Mouse (Mus musculus) gonadal fat pad, adult 2 months (tissue): Measurements from ENCODE around the gene Mt2. TPM values are rescaled to one million over a fixed set of nuclear protein-coding genes. Genes with fewer than 3 reads are reported as not detected.

Experiments
- DNase-seq: peaks from one replicate; pipeline ENCODE4 v3.0.0-alpha.2; 2012; ENCODE audit warnings: low read depth
- polyA plus RNA-seq: library from polyadenylated mRNA; depleted of rRNA; stranded (reverse); fragments of >200 nt; gene quantifications from 2 replicates; pipeline ENCODE4 v1.2.3, GENCODE M21; 2012

Gene Mt2
- polyA plus RNA-seq, 1 experiment: 147 TPM

DNA sequence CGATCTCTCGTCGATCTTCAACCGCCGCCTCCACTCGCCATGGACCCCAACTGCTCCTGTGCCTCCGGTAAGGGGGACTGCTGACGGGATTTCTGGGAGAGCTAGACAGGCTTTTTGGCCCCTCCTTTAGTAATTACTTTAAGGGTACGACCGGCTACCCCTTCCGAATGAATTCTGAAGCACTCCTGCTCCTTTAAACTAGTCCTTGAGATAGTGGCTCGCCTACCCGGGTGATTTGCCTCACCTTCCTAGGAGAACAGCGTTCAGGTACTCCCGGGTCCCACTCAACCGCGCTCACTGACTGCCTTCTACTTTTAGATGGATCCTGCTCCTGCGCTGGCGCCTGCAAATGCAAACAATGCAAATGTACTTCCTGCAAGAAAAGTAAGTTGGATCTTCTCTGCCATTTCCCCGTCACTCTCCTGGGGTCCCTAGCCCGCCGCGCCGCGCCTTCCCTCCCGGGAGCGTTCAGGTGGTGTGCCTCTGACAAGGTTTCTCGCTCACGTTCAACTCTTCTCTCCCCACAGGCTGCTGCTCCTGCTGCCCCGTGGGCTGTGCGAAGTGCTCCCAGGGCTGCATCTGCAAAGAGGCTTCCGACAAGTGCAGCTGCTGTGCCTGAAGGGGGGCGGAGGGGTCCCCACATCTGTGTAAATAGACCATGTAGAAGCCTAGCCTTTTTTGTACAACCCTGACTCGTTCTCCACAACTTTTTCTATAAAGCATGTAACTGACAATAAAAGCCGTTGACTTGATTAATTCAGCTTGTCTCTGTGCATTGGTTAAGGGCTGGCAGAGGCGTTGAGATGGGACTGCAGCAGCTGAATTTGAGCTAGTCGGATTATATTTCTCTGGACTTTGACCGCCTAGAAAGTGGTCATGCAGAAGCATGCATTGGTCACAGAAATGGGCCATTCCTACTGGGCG, 607 bp downstream of the Mt2 start:
- no peak for DNase-seq

DNA sequence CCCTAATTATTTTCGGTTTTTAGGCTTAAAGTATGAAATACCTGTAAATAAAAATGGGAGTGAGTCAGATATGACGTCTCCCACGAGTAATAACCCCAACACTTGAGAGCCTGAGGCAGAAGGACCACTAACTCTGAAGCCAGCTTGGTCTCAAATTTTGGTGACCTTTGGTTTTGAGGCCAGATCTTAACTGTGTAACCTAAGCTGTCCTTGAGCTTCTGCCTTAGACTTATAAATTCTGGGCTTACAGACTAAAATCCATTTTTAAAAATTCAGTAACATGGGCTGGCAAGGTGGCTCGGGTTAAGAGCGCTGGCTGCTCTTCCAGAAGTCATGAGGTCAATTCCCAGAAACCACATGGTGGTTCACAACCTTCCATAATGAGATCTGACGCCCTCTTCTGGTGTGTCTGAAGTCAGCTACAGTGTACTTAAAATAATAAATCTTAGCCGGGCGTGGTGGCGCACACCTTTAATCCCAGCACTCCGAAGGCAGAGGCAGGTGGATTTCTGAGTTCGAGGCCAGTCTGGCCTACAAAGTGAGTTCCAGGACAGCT, 1.5 kb downstream of the Mt2 start:
- no peak for DNase-seq

DNA sequence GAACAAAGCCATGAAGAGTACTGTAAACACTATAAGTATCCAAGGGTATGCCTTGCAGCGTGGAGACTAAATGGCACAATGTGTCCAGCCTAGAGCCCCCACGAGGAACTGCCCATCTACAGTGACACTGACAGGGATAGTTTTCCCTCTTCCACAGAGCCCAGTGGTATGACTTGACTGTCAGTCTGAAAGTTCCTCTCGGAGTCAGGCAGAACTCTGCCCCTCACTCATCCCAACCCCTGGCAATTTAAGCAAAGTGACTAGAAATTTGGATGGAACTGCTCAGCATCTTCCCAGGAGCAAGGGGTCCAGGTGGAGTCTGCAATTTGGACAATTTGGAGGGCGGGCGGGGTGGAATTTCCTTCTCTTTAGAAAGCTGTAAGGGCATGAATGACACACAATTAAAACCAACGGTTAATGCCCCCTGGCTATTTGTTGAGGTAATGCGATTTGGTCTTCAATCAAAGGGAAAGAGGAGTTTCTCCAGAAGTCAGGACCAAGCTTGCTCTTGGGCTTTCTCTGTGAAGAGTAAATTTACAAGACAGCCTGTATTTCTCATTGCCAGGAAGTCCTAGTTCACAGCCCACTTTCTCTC, 2.3 kb downstream of the Mt2 start:
- no peak for DNase-seq

DNA sequence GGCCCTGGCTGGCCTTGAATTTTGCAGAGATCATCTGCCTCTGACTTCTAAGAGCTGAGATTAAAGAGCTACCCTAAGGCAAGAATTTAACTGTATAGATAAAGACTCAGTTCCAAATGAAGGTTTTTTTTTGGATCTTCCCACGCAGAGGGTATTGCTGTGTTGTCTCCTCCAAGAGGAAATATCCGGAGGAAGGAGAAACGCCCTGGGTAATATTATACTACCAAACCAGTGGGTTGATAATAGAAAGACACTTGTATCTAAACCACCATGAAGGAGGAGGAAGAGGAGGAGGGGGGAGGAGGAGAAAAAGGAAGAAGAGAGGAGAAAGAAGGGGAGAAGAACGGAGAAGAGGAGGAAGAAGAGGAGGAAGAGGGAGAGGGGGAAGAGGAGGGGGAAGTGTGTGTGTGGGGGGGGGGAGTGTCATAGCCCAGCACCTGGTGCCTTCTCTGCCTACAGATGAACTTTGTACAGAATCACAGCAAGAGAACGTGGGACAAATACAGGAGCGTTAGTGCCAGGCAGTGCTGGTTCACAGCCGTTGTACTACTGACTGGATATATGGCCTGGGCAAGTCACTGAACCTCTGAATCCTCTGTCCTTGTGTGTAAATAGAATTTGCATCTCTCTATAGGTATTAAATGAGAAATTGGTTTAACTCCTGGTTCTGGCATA, 5.4 kb downstream of the Mt2 start:
- no peak for DNase-seq

DNA sequence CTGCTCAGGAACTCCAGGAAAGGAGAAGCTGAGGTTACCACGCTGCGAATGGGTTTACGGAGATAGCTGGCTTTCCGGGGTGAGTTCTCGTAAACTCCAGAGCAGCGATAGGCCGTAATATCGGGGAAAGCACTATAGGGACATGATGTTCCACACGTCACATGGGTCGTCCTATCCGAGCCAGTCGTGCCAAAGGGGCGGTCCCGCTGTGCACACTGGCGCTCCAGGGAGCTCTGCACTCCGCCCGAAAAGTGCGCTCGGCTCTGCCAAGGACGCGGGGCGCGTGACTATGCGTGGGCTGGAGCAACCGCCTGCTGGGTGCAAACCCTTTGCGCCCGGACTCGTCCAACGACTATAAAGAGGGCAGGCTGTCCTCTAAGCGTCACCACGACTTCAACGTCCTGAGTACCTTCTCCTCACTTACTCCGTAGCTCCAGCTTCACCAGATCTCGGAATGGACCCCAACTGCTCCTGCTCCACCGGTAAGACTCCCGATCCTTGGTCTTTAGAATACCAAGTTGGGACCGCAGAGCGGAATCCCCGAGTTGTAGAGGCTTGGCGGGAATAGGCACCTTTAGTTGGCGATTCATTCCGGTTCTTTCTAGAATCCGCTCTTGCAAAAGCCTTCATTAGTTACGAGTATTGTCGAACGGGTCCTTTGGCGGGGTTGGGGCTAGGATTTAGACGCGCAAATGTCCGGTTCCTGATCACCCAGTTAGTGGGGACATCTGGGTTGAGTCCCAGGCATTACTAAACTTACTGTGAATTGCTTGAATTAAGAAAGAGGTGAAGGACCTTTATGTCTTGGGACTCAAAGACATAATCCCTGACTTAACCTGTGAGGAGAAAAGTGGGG, 6.6 kb downstream of the Mt2 start, which contains the start of gene Mt1:
Gene Mt1 (plus strand): TSS at position 226 of the 856 bp plus-strand sequence.
- DNase-seq: peak; percentile 78

DNA sequence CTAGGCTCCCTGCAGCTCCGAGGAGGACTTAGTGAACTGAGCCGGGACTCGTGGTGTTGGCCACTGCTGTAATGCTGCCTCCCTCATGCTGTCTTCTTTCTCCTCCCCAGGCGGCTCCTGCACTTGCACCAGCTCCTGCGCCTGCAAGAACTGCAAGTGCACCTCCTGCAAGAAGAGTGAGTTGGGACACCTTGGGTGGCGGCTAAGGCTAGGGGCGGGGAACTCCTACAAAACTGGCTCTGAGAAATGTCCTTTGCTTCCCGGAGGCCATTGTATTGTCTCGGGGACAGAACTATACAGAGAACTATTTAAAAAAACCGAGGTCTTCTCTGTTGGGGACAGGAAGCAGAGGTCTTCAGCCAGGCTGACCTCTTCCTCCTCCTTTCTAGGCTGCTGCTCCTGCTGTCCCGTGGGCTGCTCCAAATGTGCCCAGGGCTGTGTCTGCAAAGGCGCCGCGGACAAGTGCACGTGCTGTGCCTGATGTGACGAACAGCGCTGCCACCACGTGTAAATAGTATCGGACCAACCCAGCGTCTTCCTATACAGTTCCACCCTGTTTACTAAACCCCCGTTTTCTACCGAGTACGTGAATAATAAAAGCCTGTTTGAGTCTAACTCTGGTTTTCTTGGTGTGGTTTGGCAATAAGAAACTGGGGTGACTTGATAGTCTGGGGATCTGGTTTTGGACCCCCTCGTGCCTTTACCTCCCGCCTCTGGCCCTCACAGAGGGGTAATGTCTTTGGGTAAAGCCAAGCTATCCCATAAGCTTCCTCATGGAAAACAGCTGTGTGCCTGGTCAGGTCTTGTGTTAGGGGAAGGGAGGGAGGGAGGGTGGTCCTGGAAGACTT, 7.5 kb downstream of the Mt2 start:
- no peak for DNase-seq

DNA sequence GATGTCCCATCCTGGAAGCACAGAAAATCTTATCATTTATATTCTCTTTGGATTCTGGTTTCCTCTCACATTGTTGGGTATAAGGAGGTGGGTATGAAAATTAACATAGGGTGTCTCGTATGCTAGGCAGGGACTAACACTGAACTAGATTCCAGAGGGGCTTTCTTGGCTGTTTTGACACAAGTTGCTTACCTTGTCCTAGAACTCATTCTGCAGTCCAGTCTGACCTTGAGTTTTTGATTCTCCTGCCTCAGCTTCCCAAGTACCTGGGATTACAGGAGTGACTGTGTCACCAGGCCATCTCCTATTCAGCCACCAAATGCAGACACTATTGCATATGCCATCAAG, 8.1 kb downstream of the Mt2 start:
- DNase-seq: no peak

DNA sequence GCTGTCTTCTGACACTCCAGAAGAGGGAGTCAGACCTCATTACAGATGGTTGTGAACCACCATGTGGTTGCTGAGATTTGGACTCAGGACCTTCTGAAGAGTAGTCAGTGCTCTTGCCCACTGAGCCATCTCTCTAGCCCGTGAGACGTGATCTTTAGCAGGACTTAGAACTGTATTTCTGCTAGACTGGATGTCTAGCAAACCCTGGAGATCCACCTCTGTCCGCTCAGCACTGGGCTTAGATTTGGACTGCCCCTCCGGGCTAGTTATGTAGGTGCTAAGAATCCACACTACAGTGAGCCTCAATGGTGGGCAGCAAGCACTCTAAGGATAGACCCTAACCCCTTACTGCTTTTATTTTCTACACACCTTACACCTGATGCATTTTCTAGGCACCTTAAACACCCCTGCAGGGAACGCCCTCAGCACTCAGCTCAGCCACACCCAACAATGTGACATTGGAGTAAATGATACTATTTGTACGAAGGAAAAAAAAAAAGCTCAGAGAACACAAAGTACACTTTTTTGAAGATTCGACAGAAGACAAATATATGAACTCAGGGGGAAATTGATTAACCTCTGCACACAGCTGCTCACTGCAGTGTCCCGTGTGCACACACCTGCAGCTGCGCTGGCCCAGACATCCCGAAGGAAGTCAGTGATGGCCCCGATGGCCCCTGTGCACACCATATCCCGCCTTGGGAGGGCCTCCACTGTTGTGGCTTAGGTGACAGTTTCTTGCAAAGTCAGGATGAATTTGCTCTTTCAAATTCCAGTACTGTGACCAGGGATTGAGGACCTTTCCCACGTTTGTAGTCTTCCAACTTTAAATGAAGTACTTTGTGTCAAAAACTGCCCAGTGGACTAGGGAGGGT, 9.8 kb downstream of the Mt2 start:
- no peak for DNase-seq

DNA sequence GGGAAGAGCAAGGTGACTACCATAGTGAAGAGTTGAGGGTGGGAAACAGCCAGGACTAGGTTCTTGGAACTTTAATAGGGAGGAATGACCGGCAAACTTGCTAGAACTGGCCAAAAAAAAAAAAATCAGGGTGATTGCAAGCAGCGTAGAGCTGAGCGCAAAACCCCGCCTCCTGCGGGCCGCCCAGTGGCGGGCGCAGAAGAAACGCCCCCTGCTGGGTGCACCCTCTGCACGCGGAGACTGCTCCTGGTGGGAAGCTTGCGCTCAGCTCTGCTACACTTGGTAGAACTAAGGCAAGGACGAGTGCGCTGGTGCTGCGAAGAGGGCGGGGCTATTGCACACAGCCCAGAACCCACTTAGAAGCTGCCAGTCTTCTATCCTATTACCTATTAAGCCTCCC, 10.7 kb downstream of the Mt2 start:
- DNase-seq: no peak

DNA sequence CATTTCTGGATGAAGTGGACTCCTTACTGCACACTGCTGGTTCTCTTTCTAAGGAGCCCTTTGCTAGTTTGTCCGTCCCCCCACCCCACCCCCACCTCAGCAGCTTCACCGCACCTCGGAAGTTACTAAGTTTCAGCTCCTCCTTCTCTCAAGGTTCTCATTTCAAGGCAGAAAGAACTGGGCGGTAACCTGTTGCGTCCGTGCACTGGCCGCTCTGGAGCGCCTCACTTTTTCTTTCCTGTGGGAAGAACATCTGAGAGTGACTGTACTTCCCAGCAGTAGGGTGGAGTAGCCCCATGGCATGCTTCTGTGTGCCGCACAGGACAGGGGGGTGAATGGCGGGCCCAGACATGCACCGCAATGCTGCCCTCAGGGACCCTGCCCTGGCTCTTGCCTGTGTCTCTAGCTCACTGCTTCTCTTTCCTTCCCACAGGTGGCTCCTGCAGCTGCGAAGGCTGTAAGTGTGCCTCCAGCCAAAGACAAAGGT, 11.9 kb downstream of the Mt2 start:
- no peak for DNase-seq

DNA sequence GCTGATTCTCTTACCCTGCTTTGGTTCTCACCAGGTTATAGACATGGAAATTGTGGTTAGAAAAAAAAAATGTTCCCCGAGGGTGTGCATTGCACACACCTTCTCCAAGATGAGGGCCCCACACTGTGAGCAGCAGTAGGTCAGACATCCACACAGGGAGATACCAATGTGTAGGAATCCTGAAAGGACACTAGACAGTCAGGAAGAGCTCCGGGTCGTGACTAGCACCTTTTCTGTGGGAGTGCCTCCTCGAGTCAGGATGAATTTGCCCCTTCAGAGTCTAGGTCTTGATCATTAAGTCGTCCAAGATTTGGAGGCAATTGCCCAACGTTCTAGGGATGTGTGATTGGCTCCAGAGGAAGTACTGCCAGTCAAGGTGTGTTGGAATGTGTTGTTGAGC, 13.3 kb downstream of the Mt2 start:
- no peak for DNase-seq

DNA sequence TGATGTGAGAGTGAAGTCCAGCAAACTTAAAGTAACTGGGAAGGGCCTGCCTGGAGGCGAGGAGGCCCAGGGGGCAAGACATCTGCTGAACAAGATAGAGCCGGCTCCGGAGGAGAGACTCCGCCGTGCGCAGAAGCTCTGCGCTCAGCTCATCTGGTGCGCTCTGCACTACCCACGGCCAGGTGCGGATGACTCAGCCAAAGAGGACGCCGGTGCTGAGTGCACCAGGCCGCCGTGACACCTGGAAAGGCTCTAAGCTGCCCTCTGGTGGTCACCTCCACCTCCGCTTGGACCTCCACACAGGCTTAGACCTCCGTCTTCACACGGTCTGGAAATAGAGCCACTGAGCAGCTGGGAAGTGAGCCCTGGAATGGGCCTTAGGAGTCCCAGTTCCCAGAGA, 14.1 kb downstream of the Mt2 start:
- DNase-seq: no peak

DNA sequence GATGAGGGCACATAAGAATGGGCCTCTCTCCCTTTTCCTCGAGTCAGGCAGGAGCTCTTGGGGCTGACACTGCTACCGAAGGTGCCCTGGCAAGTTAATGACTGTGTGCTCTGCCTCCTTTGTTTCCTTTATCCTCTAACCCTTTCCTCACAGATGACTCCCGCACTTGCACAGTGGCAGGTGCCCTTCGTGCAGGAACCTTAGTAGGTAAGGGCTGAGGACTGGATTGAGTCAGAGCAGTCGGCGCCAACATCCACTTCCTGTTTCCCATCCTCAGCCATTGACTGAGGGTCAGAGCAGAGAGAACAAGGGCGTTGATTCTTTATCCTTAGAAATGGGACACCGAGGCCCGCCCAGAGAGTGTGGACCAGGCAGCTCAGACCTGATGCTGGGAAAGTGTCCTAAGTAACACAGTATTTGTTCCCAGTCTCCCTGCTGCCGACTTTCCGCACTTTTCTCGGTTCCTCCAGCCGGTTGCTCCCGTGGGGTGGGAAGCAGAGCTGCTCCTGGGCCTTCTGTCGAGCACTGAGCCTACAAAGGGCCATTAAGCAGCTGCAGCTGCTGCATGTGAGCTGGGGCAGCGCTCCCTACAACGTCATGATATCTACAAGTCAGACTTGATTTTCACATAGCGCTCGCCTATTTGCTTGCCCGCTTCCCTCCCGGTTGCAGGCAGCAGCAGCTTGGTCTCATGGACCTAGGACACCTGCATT, 15.0 kb downstream of the Mt2 start:
- DNase-seq: no peak

DNA sequence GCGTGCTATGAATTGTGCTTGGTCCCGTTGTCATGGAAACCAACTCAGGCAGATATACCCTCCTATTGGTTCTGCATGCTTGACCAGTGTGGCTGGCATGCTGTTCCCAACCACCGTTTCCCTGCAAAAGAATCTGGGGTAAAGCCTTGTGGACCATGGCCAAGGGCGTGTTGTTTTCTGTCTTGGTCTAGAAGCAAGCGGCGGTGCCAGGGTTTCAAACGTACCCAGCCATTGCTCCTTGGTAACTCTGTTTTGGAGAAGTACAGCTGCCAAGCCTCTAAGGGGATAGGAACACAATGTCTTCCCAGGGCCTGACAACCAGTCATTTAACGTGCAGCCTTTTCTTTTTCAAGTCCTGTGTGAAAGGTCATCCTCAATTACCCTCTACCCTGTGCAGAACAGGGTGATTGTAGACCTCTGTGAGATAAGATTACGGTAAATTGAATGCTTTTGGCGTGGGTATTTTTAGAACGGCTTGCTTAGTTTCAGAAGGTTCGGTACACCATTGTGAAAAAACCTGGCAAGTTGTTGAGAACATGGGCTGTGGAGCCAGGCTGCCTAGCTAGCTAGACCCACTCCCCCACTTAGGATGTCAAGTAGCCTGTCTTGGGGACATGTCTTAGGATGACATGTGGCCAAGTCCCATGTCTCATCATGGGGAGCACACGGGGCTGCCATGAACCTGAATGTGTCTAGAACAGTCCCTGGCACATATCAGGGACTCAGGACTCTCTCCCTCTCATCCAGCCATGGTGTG, 17.0 kb downstream of the Mt2 start:
- no peak for DNase-seq

DNA sequence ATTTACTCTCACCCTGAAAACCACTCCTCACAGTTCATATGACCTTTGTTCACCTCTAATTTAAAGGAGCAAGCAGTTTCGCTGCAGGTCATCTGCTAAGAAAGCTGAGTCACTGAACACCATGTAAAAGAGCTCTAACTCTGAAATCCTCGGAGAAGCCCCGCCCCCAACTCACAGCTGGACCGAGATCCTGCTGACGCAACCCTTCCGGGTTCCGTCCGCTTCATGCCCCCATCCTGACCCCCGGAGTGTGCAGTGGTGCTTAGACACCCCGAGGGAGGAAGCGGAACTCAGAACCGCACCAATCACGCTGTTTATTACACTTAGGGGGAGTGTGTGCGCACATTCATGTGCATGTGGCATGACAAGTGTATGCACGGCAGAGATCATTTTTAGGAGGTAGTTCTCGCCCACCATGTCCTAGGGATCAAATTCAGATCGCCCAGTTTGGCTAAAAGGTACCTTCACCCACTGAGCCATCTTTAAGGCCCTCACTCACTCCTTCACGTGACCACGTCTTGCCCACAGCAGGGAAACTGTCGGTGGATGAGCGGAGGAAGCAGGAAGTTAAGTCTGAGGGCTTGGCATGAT, 18.7 kb downstream of the Mt2 start:
- DNase-seq: no peak

DNA sequence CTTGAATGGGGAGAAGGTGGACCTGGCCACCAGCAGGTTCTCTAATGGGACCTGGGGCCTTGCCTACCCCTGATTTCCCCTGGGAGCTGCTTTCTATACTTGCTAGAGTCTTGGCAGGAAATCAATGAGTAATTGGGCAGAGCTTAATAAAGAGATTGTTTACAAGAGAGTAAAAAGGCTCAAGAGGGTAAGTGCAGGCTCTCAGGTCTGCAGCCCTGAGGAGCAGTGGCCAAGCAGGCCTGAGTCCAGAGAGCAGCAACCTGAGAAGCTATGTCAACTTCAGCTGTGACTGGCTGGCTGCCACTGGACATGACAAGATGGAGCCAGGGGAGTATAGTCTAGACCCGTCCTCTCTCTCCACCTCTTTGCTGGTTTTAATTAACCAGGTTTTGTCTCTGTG, 20.5 kb downstream of the Mt2 start:
- no peak for DNase-seq

DNA sequence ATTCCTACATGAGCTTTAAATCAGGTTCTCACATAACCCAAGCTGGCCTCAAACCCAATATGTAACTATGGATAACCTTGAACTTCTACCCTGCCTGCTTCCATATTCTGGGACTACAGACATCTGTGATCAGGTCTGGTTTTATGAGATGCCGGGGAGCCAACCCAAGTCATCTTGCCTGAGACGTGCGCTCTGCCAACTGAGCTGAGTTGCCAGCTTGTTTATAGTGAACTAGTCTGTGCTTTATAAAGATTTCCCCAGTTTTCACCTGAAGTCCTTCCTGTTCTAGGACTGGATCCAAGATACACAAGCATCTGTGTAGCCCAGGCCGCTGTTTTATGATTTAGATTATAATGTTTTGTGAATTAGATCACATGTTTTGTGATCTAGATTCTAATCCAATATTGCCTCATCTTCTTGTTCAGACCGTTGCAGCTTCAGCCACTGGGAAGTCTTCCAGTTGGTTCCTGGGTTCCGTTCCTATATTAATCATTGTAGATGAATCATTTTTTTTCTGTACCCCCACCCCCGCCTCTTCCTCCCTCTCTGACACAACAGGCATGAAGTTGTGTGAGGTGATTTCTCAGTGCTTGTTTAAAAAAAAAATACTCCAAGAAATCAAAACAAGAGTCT, 22.2 kb downstream of the Mt2 start:
- peak; percentile 81 for DNase-seq
